Mouse (Mus musculus) Patski (cell line): ENCODE data around the gene Magi1. TPM values are rescaled to one million over a fixed set of nuclear protein-coding genes. Genes with fewer than 3 reads are reported as not detected.

Experiments
- ATAC-seq: fragments of 100-300 bp; one replicate; pipeline ENCODE4 v1.8.0; 2021
- CTCF ChIA-PET: fragments of 350-600 bp; sonication (Branson Sonifier 250); formaldehyde crosslinking; loops from one replicate; lab custom pipeline; 2022; ENCODE audit warnings: inconsistent platforms; lab: Charles Lee
- POLR2A ChIA-PET: fragments of 350-600 bp; sonication (Branson Sonifier 250); formaldehyde crosslinking; loops from one replicate; lab custom pipeline; 2022; ENCODE audit warnings: antibody characterized with exemption, inconsistent platforms; lab: Charles Lee
- DNase-seq: peaks from one replicate; pipeline ENCODE4 v3.0.0-alpha.2; 2011; ENCODE audit warnings: low read depth, low spot score
- H3K27me3 ChIP-seq: fragments of 371-371 bp; one replicate; pipeline ENCODE4 v1.5.1; 2021
- CTCF ChIP-seq: fragments of 100-300 bp; IDR thresholded peaks from one replicate; pipeline ENCODE4 v1.5.1; 2021
- in situ Hi-C: fragments of 300-500 bp; cut with MboI; formaldehyde crosslinking; loops from 3 replicates; pipeline ENCODE4 v1.11.1; 2018; ENCODE audit warnings: low pct_unique_long_range_greater_than_20kb, mixed read lengths
- polyA plus RNA-seq: library from polyadenylated mRNA; unstranded; gene quantifications from one replicate; pipeline ENCODE4 v1.2.3, GENCODE M21; 2021

Magi1 gene
- polyA plus RNA-seq, 1 experiment from 2014 or later = 24.3 TPM

- TF ChIP-seq CTCF = no peak
- ATAC-seq (no peak), DNase-seq (peak; percentile 10)
- ChIA-PET CTCF (no interaction called here), POLR2A (no interaction called here)
- no peaks in the 10 kb centered on the region for H3K27me3 ChIP-seq
- in situ Hi-C loops = no loop called here
Measured at GRCm38 (mm10) chr6:93835211-93835610, 448.5 kb downstream of the Magi1 start.

GRCm38 (mm10) chr6:93828262-93828661 is 455.5 kb downstream of the Magi1 start:
- in situ Hi-C loops = no loop called here
- no peak for DNase-seq
- no peaks in the 10 kb centered on the region for H3K27me3 ChIP-seq
- no peak for ATAC-seq
- CTCF ChIA-PET = no interaction called here
- POLR2A ChIA-PET = no interaction called here
- no peak for TF ChIP-seq CTCF

DNA sequence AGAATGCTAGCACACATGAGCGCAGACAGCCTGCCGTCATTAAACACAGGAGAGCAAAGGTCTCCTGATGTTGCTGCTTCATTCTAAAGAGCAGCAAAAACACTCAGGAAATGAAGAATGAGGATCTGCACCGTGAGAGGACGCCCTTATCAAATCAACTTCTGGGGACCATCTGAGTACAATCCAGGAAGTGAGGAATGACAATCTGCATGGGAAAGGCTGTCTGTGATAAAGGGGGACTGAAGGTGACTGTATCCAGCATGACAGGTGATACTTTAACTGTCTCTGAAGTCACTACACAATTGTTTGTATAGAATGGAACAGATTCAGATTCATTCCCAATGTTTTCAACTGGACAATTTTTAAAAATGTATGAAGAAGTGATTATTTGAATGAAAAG is 456.8 kb downstream of the Magi1 start:
- ATAC-seq (no peak), DNase-seq (no peak)
- in situ Hi-C loops = no loop called here
- CTCF ChIA-PET = no interaction called here
- POLR2A ChIA-PET = no interaction called here
- TF ChIP-seq CTCF = no peak
- H3K27me3 ChIP-seq = no peaks in the 10 kb centered on the region

DNA sequence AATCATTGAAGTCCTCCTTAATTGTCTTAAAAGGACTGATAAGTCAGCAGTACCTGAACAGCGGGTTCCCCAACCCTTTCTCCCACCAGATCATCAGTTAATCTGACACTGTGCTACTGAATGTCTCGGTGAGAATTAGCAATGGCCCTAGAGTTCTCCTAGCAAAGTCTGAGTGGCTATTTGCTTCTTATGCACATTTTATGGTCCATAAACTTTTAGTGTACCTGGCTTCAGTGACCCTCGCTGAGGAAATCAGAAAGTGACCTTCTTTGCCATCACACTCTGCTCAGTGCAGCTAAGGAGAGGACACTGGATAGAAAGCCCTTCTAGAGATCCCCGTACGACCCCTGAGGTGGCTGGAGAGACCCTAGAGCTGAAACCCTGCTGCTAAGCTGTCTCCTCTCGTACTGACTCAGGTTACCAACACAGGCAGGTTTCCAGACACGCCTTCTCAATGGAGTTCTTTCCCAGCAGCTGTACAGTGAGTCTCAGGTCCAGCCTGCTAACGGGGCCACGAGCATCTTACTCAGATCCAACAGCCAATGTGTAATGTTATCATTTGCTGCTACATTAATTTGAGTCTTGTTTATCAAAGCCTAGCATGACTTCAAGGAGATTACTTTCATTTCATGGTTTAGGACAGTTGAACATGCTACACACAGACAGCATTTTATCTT is 461.4 kb downstream of the Magi1 start:
- POLR2A ChIA-PET = interaction anchor here (0.9 kb wide), 1 partner anchor 11 kb away, joined by 3 read pairs; no protein-coding TSS in a partner anchor
- no peak for TF ChIP-seq CTCF

DNA sequence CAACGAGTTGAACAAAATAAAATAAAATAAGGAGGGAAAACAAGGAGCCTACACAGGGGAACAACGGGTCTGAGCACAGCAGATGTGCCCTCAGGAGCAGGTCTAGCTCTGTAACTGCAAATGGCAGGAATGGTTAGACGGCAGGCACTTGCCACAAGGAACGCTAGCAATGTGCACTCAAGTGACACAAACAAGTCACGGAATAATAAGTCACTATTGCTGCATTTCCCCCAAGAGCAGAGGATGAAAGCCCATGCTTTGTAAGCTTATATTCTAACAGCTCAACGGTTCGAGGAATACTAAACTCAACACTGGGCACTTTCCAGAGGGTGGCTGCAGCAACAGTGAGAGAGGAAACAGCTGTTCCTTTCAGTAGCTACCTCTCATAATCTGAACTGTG is 462.2 kb downstream of the Magi1 start:
- no peak for ATAC-seq
- ChIA-PET CTCF (interaction anchor here (1.0 to 2.2 kb wide), 2 partner anchors 8 to 17 kb away, joined by 4 to 6 read pairs; no protein-coding TSS in a partner anchor), POLR2A (no interaction called here)
- no peaks in the 10 kb centered on the region for H3K27me3 ChIP-seq
- no peak for DNase-seq
- in situ Hi-C loops = no loop called here
- TF ChIP-seq CTCF = no peak

More for the DNA sequence above, 461.4 kb downstream of the Magi1 start:
- ATAC-seq = no peak
- H3K27me3 ChIP-seq = no peaks in the 10 kb centered on the region
- in situ Hi-C loops = no loop called here
- CTCF ChIA-PET = interaction anchor here (1.0 to 2.2 kb wide), 4 partner anchors 8 to 12 kb away, joined by 3 to 6 read pairs (median 4); no protein-coding TSS in a partner anchor
- DNase-seq = no peak

DNA sequence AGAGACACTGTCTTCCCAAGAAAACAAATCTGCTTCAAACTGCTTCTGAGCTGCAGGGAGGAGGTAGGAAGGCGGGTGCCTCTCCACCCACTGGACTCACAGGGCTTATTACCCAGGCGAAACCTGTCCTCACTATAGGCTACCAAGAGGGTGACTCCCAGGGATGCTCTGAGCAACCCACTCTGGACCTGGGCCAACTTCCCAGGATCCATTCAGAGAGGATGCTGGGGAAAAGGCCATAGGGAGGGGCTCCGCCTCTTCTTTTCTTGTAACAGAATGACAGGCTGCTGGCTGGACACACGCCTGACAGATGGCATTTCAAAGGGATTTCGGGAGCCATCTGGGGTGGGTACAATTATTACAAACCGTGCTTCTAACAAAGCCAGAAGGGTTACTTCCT is 463.8 kb downstream of the Magi1 start:
- CTCF ChIA-PET = interaction anchor here (0.7 kb wide), 1 partner anchor 25 kb away, joined by 3 read pairs; no protein-coding TSS in a partner anchor
- in situ Hi-C loops = no loop called here
- no peak for TF ChIP-seq CTCF
- ATAC-seq = no peak
- POLR2A ChIA-PET = no interaction called here
- no peak for DNase-seq
- no peaks in the 10 kb centered on the region for H3K27me3 ChIP-seq

DNA sequence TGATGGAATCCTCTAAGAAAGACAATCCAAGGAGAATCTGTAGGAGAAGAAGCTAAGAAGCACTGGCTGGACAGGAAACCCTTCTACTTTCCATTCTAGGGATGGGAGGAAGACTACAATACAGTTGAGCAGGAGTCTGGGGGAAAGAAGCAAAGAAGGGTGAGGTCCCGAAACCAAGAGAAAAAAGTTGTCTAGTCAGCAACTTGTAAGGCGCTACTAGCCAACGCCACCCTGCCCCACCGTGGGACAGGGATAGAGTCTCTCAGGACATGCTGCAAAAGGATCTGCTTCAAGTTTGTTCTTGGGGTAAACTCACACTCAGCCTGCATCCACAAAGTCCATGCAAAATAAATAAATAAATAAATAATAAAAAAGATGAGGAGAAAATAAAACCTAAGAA is 464.4 kb downstream of the Magi1 start:
- ChIA-PET POLR2A (no interaction called here), CTCF (no interaction called here)
- no peaks in the 10 kb centered on the region for H3K27me3 ChIP-seq
- no peak for TF ChIP-seq CTCF
- ATAC-seq (no peak), DNase-seq (no peak)
- in situ Hi-C loops = no loop called here

- no peaks in the 10 kb centered on the region for H3K27me3 ChIP-seq
- ATAC-seq = no peak
- no peak for DNase-seq
- in situ Hi-C loops = no loop called here
- CTCF ChIA-PET = no interaction called here
- POLR2A ChIA-PET = no interaction called here
- no peak for TF ChIP-seq CTCF
Measured at GRCm38 (mm10) chr6:93818494-93818893, 465.2 kb downstream of the Magi1 start.

DNA sequence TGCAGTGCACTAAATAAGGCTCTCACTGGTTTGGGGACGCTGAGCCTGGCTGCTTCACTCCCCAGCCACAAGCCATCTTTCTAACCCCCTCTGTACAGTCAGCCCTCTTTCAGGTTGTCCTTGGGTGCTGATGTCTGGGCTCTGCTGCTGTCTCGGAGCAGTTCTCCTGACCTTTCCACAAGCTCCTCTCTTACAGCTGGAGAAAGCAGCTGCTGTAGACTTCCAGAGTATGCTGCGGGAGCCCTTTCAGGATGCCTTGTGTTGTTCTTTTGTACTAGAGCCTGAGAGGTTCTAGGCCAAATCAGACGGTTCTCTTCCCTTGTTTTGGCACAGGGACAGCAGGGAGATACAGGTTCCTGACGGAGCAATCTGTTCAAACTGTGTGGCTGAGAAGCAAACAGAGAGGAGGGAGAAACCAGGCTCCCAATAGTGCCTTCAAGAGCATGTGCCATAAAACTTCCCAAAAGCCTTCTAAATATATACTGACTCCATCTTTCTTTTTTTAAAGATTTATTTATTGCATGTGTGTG is 478.2 kb downstream of the Magi1 start:
- in situ Hi-C loops = no loop called here
- ChIA-PET POLR2A (no interaction called here), CTCF (interaction anchor here (1.4 kb wide), 1 partner anchor 16 kb away, joined by 4 read pairs; no protein-coding TSS in a partner anchor)
- DNase-seq = no peak
- ATAC-seq = no peak
- H3K27me3 ChIP-seq = no peaks in the 10 kb centered on the region
- TF ChIP-seq CTCF = no peak

- CTCF ChIA-PET = interaction anchor here (1.3 kb wide), 1 partner anchor 8 kb away, joined by 3 read pairs; no protein-coding TSS in a partner anchor
- in situ Hi-C loops = no loop called here
- H3K27me3 ChIP-seq = no peaks in the 10 kb centered on the region
- no peak for DNase-seq
- no peak for ATAC-seq
- no peak for TF ChIP-seq CTCF
- POLR2A ChIA-PET = no interaction called here
Measured at GRCm38 (mm10) chr6:93802390-93802789, 481.3 kb downstream of the Magi1 start.

- ChIA-PET CTCF (no interaction called here), POLR2A (no interaction called here)
- H3K27me3 ChIP-seq = no peaks in the 10 kb centered on the region
- DNase-seq = no peak
- no peak for ATAC-seq
- no peak for TF ChIP-seq CTCF
- in situ Hi-C loops = no loop called here
Measured at GRCm38 (mm10) chr6:93800465-93800864, 483.3 kb downstream of the Magi1 start.
